Mouse (Mus musculus) c-Kit-negative CD71-positive TER-119-positive erythroid progenitor cells, embryonic 14.5 days (primary cell): Measurements from ENCODE around the gene Trim17.
A peak's percentile ranks its signal among the peaks of the same experiment; 100 is the strongest.

ENCODE experiments used
- DNase-seq: peaks from one replicate; pipeline ENCODE4 v3.0.0-alpha.2; 2013; ENCODE audit warnings: low read depth, low spot score

Gene Trim17

DNA sequence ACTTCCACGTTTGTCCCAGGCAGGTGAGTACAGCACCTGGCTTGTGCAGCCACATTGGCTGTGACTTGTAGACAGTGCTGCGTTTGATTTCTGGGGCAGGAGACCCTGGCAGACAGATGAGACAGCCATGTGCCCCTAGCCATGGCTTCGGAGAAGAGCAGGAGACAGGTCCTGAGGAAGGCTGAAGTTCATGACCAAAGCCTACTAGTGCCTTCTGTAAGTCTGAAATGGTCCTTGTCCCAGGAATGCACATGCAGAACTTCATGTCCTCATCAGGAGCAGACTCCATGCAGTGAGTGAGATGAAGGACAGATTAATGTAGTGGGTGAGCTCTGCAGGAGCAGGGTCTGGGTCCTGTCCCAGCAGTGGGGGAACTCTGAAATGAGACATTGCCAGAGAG, 37.4 kb downstream of the Trim17 start:
- no peak for DNase-seq

DNA sequence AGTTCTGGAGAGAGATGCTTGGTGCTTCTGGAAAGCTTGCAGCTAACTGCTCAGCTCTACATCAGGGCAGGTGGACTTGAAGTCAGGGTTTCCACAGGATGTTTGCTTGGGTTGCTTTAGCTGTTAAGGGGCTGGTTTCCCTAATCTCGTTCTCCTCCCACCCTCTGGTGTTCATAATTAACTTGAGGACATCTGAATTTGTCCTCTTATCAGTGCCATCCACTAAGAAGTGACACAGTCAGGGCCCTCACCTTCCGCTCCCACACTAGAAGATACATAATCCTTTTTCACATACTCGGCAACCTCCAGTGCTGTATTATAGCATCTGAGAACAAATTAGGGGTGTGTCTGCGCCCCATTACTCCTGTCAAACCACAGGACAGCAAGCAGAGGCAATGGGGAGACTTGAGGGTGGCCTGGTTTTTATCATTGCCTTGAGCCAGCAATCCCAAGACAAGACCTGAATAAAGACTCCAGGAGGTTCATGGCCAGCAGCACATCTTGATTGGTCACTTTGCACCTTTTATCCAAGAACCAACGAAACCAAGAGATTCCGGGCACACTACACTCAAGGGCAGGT, 38.7 kb downstream of the Trim17 start:
- no peak for DNase-seq

DNA sequence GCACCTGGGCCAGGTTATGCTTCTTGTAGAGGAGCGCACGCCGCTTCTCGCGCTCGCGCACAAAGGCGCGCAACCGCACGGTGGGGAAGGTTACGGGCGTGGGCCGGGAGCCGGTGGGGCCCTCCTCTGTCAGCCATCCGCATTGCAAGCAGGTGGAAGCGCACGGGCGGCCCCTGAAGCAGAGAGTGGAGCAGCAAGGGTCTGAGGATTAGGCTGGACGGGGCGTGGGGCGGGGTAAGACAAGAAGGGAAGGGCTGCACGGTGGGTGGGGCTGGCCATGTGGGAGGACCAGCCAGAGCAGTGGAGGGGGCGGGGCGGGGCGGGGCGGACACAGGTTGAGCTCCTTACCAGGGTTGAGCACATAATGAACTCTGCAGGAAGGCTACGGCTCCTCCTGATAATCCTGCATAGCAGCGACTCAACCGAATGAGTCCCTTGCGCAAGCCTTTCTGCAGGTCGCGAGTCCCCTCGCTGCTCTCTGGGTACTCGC, 39.9 kb downstream of the Trim17 start:
- peak; percentile 26 for DNase-seq

DNA sequence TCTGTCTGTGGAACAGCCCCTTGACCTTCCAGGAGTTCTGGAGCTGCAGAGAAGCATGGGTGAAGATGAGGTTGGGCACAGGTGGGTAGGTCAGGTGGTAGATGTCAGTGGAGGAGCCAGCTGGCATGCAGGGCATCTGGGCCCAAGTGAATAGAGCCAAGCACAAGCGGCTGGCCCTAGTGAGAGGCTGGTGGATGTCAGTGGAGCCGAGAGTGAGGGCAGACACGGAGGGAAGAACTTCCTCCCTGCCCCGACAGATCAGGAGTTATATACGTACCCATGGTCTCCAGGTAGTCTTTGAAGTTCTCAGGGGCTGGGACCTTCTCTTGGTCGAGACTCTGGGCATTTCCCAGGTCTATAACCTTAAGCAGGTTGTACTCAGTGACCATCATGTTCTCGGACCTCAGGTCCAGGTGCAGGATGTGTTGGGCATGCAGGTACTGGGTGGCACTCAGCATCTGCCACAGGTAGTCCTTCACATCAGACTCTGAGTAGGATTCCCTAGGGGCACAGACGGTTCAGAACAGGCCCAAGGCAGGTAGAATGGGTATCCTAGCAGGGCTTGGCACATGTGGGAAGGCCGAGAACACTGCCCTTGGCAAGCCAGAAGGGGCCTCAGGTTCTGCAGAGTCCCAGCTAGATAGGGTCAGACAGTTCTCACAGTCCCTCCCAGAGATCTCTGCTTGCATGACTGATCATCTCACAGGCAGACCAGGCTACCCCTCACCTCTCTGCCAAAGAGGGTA, 40.7 kb downstream of the Trim17 start:
- DNase-seq, result no peak

DNA sequence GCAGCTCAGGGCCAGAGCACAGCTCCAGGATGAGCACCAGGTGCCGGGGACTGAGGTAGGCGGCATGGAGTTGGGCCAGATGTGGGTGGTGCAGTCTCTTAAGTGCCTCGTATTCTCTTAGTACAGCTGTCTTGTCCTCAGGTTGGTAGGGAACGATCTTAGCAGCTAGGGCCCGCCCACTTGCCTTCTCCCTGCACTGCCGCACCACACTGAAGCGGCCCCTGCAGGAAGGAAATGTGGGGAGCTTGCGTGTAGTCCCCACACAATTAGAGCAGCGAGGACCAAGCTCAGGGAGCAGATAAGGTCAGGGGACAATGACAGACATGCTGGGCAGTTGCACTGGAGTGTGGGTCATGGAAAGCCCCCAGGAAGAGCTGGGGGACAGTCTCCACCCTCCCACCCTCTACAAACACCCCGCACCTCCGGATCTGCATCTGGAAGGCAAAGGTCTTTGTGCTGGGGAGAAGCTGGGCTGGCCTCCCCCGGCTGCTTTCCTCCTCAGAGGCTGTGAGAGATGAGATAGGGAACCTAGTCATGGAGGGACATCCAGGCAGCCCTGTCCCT, 41.4 kb downstream of the Trim17 start:
- no peak for DNase-seq

DNA sequence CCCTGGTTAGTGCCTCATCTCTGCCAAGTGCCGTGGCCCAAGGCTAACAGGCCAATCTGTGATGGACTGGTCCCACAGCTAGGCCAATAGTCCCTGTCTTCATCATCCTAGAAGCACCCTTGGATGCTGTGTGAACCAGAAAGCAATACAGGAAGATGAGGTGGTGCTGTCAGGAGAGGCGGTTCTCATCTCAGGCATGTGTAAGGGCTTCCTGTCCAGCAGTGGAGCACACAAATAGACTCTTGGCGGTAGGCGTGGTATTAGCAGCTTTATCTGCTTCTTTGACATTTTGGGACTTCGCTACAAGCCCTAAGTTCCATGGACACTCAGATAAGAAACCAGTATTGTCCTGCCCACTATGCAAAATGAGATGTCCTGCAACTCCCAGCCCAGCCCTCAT, 43.1 kb downstream of the Trim17 start:
- no peak for DNase-seq

DNA sequence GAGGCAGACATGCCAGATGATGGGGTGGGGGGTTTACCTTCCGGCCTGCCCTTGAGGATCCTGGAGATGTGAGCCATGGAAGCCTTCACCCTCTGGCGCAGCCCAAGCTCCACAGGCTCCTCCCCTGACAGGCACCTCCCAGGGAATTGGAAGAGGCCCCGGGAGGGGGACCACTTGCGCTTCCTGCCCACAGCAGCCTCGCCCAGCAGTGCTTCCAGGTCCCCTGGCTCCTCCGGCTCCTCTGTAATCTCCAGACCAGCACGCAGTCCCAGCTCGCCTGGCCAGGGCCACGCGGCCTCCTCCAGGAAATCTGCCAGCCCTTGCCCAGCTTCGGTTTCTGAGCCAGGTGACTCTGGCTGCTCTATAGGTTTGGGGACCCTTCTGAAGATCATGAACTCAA, 44.7 kb downstream of the Trim17 start:
- DNase-seq, result no peak

DNA sequence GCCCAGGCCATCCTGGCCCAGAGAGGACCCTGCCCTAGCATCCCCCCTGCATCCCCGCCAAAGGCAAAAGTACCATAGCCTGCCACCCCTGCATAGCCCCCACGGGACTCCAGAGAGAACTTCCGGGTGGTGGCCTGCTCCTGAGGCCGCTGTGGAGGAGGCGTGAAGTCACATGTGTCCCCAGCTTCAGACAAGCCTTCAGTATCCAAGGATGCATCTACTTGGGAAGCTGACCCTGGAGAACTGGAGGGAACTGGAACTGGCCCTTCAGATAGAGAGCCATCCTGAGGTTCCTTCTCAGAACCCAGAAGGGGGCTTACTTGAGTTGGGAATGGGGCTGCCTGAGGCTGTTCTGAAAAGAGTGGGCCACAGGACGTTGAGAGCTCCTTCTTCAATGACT, 45.3 kb downstream of the Trim17 start:
- DNase-seq, result no peak

DNA sequence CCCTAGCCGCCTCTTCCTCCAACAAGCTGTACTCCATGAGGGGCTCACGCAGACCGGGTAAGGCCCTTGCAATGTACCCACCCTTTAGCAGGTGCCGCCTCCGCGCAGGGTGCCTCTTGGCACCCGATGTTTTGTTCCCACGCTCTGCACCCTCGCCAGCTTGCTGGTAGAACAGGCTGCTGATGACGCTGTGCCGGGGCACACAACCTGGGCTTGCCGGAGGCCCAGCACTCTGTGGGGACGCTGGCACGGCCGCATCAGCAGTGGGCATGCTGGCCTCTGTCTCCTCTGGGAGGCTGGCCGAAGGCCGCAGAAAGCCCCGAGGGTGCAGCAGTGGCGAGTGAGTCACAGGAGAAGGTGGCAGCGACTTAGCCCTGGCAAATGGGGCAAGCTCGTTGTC, 46.1 kb downstream of the Trim17 start:
- no peak for DNase-seq

DNA sequence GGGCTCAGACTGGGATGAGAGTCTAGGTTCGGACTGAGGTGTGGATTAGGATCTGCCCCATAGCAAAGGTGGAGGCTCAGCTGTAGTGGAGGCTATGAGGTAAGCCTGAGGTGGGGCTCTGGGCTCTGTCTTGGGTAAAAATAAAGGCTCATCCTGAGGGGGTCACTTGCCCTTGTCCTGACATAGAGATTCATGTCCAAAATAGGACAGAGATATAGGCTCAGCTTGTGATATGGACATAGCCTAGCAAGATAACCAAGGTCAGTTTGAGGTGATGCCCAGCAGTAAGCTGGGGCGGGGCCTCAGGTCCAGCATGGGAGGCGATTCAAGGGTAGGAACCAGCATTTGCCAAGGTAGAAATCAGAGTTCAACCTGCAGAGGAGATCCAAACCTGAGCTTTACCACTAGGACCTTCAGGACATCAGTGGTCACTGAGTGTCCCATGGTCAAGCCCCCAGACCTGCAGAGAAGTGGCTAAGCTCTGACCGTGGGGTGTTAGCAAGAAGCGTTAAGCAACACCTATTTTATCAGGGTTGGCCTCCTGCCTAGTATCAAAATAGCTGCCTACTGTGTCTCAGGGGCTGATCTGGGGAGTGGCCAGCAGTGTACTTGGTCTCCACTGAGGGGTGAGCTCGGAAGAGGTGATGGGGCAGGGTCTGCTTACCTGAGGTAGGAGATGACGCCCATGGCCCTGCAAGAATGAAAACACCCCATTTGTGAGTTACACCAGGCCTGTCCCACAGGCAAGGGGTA, 48.0 kb downstream of the Trim17 start:
- DNase-seq, result no peak

DNA sequence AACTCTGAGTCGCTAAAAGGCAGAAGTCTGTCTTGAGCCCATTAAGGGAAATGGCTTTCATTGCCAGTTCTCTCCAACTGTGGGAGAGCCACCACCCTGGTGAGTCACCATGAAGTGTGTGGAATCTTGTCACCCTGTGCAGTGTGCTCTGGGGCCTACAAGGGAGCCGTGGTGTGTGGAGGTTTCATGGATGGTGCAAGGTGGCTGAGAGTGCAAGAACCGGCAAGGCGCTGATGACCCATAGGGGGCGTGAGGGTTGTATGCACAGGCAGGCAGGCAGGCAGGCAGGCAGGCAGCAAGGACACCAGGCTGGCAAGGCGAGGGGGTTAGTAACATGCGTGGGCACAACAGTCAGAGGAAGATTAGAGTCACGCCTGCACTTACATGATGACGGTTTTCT, 60.6 kb downstream of the Trim17 start:
- no peak for DNase-seq
